Mouse (Mus musculus) brown adipose tissue, adult 24 weeks (tissue): ENCODE measurements around the gene Gm3164. TPM values are rescaled to one million over a fixed set of nuclear protein-coding genes. Genes with fewer than 3 reads are reported as not detected.
A peak's percentile ranks its signal among the peaks of the same experiment; 100 is the strongest.
"Not testable (repeated sequence)": the region's sequence is repeated elsewhere in the genome, so short reads cannot be mapped to it uniquely, and the experiment has no call there.

Experiments
- H3K27ac ChIP-seq: fragments of 200-500 bp; replicated peaks from 2 replicates; pipeline ENCODE4 v1.5.1; 2012; ENCODE audit warnings: low read depth, mild to moderate bottlenecking, low read length
- H3K4me1 ChIP-seq: fragments of 200-500 bp; 2 replicates; pipeline ENCODE4 v1.6.1; 2012; ENCODE audit warnings: low read length, mixed read lengths; ENCODE audit not compliant: control insufficient read depth, insufficient read depth, insufficient read length
- H3K4me3 ChIP-seq: fragments of 200-500 bp; 2 replicates; pipeline ENCODE4 v1.5.1; 2012; ENCODE audit warnings: low read depth, mild to moderate bottlenecking, low read length, moderate library complexity; ENCODE audit not compliant: insufficient read depth
- polyA plus RNA-seq: library from polyadenylated mRNA; stranded (reverse); fragments of >200 nt; gene quantifications from 2 replicates; pipeline ENCODE4 v1.2.4, GENCODE M21; 2012; ENCODE audit not compliant: missing spikeins, insufficient read depth, insufficient read length

The Gm3164 gene
- not detected in 2 replicates for polyA plus RNA-seq

DNA sequence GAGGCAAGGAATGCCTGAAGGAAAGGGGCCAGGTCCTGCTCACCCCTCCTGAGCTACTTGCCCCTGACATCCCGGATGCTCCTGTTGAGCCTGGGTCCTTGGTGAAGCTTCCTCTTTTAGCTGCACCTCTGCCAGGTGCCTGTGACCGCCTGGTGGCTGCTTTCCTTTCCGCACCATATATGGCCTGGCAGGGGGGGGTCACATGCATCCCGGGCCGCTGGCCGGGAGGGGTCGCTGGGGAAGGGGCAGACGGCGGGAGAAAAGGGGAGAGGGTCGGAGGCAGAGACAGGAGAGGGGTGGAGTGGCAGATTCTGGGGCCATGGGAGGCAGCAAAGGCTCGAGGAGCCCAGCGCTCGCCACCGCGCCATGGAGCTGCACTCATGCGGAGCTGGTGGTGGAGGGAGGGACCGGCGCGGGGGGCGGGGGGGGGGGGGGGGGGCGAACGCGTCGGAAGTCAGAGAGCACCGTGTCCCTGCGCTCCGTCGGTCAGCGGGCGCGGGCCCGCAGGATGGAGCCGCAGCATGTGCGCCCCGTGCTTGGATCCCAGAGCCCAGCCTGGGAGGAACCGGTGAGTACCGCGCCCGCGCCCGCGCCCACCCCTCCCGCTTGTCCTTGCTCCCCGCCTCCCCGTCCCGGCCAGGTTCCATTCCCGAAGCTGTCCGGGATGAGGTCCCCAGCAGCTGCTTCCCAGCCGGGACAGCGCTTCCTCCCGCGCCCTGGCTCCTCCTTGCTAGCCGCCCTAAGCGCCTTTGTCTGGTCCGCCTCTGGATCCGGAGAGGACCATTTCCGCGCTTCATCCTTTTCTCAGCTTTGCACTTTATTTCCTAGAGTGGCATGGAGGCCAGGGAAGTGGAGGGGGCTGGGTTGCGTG lies at the start of gene Gm3164:
Gene Gm3164 (plus strand): TSS at position 484 of the 871 bp plus-strand sequence.
- H3K4me3 ChIP-seq = peak within 1 kb of the TSS; percentile 38; the same call in 1 of the 2 replicates
- not testable (repeated sequence) for H3K4me1 ChIP-seq, H3K27ac ChIP-seq

GRCm38 (mm10) chr14:4368991-4369390 lies 46.3 kb upstream of the Gm3164 start:
- H3K27ac ChIP-seq, H3K4me3 ChIP-seq, H3K4me1 ChIP-seq: not testable (repeated sequence)

- H3K27ac ChIP-seq, H3K4me3 ChIP-seq, H3K4me1 ChIP-seq: not testable (repeated sequence)
These were observed 45.6 kb upstream of the Gm3164 start for GRCm38 (mm10) chr14:4369691-4370090.

- H3K27ac ChIP-seq, H3K4me1 ChIP-seq, H3K4me3 ChIP-seq: not testable (repeated sequence)
These were observed 37.4 kb upstream of the Gm3164 start for GRCm38 (mm10) chr14:4377871-4378270.

DNA sequence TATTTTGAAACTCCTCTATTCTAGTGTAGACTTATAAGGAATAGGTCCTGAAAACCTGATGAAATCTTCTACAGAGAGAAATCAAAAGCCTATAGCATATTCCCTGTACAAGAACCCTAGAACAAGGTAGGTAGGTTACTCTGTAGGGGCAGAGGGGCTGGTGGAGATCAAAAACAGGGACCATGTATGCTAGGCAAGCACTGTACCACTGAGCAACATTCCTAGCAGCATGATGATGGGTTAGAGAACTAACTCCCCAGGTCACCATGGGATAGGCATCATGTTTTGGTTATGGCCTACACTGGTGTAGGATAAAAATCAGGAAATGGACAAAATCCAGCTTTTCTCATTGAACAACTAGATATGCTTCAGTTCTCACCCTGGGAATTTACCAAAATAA lies 29.6 kb upstream of the Gm3164 start:
- not testable (repeated sequence) for H3K4me1 ChIP-seq, H3K27ac ChIP-seq, H3K4me3 ChIP-seq

GRCm38 (mm10) chr14:4392841-4393530 lies 22.3 kb upstream of the Gm3164 start:
- H3K4me3 ChIP-seq, H3K27ac ChIP-seq, H3K4me1 ChIP-seq: not testable (repeated sequence)

DNA sequence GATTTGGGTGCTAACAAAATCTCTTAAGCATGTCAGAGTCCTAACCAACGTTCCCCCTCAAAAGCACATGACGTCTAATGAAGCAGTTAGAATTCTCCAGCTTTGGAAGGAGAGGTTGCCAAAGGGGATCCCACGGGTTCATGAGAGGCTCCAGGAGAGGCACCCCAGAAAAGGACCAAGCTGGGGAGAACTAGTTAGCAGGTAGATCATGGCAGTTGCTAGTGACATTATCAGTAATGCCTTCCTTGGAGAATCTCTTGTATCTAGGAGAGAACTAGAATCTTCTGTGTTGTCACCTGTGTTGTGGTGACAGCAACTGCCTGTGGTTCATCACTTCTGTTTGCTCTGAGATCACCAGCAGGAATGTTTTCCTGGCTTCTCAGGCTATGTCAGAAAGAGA lies 18.0 kb upstream of the Gm3164 start, which contains the start of gene Gm3159:
Gene Gm3159 (plus strand): TSS at position 301 of the 400 bp plus-strand sequence.
- H3K27ac ChIP-seq, H3K4me3 ChIP-seq, H3K4me1 ChIP-seq: not testable (repeated sequence)

DNA sequence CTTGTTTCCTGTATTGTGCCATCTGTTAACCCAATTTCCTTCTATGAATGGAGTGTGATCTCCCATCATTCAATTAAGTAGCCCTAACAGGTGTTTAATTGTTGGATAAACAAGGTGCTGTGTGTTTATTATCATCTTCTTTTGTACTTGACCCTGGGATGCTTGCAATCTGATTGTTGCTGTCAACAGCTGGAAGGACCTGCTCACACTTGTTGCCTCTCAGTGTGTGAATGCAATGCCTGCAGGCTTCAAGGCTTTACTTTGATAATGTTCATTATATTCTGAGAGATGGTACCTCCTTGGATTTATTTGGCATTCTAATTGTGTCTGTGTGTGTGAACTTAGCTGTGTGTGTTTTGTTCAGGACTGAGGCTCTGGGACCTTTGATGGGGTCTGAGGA lies 16.6 kb upstream of the Gm3164 start:
- not testable (repeated sequence) for H3K4me3 ChIP-seq, H3K27ac ChIP-seq, H3K4me1 ChIP-seq

DNA sequence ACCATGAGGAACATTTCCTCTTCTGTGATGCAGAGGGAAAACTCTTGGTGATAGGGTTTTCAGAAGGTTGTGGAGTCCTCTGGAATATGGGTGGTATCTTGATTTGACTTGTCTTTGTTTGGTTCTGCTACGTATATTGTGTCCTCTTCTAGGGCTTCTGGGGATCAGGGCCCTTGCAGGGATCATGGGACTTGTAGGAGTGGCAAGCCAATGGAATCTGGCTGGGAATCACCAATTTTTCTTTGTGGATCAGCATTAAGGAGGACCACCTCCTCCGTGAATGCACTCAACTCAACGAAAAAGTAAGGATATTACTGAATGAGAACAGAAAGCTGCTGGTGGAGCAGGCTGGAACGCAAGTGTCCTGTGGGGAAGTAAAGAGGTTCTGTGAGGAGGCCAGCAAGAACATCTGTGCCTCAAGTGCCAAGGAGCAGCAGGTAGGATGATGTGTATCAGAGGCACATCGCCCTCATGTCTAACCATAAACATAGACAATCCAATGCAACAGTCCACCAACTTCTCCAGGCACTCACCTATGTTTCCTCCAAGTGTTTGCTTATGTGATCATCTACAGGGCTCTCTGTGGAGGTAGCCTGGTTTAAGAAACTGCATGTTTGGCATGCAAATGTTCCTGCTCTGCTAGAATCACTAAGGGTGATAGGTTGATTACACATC lies 15.0 kb upstream of the Gm3164 start:
- H3K4me3 ChIP-seq, H3K27ac ChIP-seq, H3K4me1 ChIP-seq: not testable (repeated sequence)

- not testable (repeated sequence) for H3K4me3 ChIP-seq, H3K4me1 ChIP-seq, H3K27ac ChIP-seq
These were observed 14.0 kb upstream of the Gm3164 start for GRCm38 (mm10) chr14:4401245-4401644.

- H3K4me1 ChIP-seq, H3K4me3 ChIP-seq, H3K27ac ChIP-seq: not testable (repeated sequence)
These were observed 11.4 kb upstream of the Gm3164 start for GRCm38 (mm10) chr14:4403840-4404239.

GRCm38 (mm10) chr14:4409939-4410338 lies 5.3 kb upstream of the Gm3164 start:
- not testable (repeated sequence) for H3K4me3 ChIP-seq, H3K27ac ChIP-seq

GRCm38 (mm10) chr14:4430692-4431091 lies 15.4 kb downstream of the Gm3164 start, which contains the start of gene Gm3173:
Gene Gm3173, plus strand, starts transcription at chr14:4430992.
- H3K4me3 ChIP-seq, H3K4me1 ChIP-seq, H3K27ac ChIP-seq: not testable (repeated sequence)

More at GRCm38 (mm10) chr14:4409939-4410338, 5.3 kb upstream of the Gm3164 start:
- H3K4me1 ChIP-seq = not testable (repeated sequence)

- not testable (repeated sequence) for H3K4me3 ChIP-seq, H3K4me1 ChIP-seq, H3K27ac ChIP-seq
These were observed 66.2 kb downstream of the Gm3164 start, which contains the start of gene Gm3182 for GRCm38 (mm10) chr14:4481445-4481844. Gene Gm3182, plus strand, starts transcription at chr14:4481745.
